Mouse (Mus musculus): Measurements from ENCODE around the gene Kcnt2. TPM values are rescaled to one million over a fixed set of nuclear protein-coding genes. Genes with fewer than 3 reads are reported as not detected.

Kcnt2 gene
- polyA plus RNA-seq, 1 experiment from 2014 or later, result 1.6 TPM

DNA sequence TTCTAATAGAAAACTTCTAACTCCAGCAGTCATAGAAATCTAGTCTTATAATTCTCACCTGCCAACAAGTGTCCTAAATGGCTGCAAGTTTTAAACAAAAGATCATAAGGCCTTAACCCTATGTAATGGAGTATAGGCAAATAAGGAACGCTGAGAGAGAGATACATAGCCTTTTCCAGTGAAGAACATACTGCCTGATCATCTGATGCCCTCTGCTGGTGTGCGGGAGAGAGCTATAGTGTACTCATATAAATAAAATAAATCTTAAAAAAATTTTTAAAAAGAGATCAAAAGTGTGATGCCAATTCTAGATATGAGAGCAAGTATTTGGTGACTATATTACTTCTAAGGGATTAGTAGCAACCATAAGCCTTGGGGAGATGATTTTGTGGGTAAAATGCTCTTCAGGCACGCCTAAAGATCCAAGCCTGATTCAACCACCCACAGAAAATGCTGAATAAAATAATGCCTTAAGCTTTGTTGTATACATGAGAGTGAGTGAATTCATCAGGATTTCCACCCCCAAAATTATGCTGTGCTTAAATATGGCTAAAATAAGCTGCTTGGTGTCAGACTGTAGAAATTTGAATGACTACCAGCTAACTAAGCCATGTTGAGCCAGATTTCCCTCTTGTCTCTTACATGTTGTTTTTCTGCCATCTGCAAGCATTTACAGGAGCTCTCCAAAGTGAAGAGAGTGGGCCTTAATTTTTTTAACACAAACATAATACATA lies 413.8 kb downstream of the Kcnt2 start:
- no peaks in the 10 kb centered on the region for H3K9me3 ChIP-seq (ENCODE audit: control insufficient read depth, low read length)
- H3K27ac ChIP-seq (ENCODE audit: low read depth, low read length), result no peak overlapping the region
- H3K4me1 ChIP-seq (replicated peaks; ENCODE audit: control insufficient read depth, insufficient read depth, low read length), result no peaks in the 10 kb centered on the region
- no peak overlapping the region for H3K4me3 ChIP-seq (ENCODE audit: low read depth, low read length)
- ATAC-seq (replicated peaks; ENCODE audit: low FRiP score), result peak; percentile 49; the same call in 1 of the 2 replicates
- no peak overlapping the region for H3K4me2 ChIP-seq (ENCODE audit: low read depth, low read length, severe bottlenecking)
- no peak overlapping the region for H3K9ac ChIP-seq (ENCODE audit: low read length)
- no peaks in the 10 kb centered on the region for H3K36me3 ChIP-seq (ENCODE audit: control insufficient read depth, insufficient read depth, low read length)
- H3K27me3 ChIP-seq (ENCODE audit: control insufficient read depth, insufficient read depth, low read length), result no peaks in the 10 kb centered on the region
- no peak for DNase-seq (ENCODE audit: low spot score)
- WGBS, result 58% methylated on average over 3 of the region's 3 CpGs

DNA sequence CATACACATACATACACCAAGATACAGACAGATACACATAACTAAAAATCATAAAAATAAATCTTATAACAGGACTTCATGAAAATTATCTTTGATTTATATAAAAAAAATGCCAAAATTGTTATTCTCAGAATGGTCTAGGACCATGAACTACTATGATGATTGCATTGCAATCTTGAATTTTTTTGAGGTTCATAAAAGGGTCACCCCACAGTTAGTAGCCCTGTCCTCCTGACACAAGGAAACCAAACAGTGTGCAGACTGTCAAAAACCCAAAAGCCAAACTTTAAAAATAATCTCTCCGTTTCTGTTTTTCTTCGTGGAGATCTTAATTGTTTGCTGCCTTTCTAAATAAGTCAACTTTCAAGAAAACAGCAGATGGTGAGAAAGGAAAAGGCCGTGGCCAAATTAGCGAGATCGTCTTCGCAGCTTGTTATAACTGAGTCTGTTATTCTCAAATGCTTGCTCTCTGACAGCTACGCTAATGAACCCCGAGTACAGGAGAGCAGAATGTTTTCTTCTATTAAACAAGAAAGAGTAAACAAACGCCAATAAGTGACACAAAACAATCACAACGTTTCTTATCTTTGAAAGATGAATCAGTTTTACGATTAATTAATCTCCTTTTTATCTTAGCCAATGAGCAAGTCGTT lies 414.9 kb downstream of the Kcnt2 start:
- Histone ChIP-seq H3K27me3 (ENCODE audit: control insufficient read depth, insufficient read depth, low read length) (no peaks in the 10 kb centered on the region), H3K4me3 (ENCODE audit: low read depth, low read length) (no peak overlapping the region), H3K36me3 (ENCODE audit: control insufficient read depth, insufficient read depth, low read length) (no peaks in the 10 kb centered on the region), H3K4me1 (replicated peaks; ENCODE audit: control insufficient read depth, insufficient read depth, low read length) (no peaks in the 10 kb centered on the region), H3K4me2 (ENCODE audit: low read depth, low read length, severe bottlenecking) (peak overlapping the region; percentile 18; the same call in 1 of the 2 replicates), H3K9me3 (ENCODE audit: control insufficient read depth, low read length) (no peaks in the 10 kb centered on the region), H3K27ac (ENCODE audit: low read depth, low read length) (no peak overlapping the region), H3K9ac (ENCODE audit: low read length) (no peak overlapping the region)
- DNase-seq (ENCODE audit: low spot score), result no peak
- peak; percentile 60 for ATAC-seq (replicated peaks; ENCODE audit: low FRiP score)
- 44% methylated on average over 12 of the region's 12 CpGs for WGBS

DNA sequence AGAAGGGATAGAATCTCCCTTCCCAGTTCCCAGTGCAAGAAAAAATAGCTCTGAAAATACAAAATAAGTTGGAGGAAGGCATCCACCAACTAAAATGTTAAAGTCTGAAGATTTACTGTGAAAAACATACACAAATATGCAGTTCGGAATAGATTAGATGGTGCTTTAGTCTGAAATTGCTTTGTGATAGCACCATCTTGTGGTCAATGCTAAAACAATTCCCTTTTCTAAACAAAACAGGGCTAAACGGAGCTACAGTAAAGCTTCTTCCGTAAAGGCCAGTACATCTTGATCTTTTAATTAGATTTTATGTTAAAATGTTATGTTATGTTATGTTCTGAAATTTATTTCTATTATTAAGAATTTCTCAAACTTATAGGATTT lies 415.4 kb downstream of the Kcnt2 start:
- Histone ChIP-seq H3K9ac (ENCODE audit: low read length) (no peak overlapping the region), H3K4me2 (ENCODE audit: low read depth, low read length, severe bottlenecking) (peak overlapping the region; percentile 18; the same call in 1 of the 2 replicates), H3K4me1 (replicated peaks; ENCODE audit: control insufficient read depth, insufficient read depth, low read length) (no peaks in the 10 kb centered on the region), H3K27ac (ENCODE audit: low read depth, low read length) (no peak overlapping the region), H3K36me3 (ENCODE audit: control insufficient read depth, insufficient read depth, low read length) (no peaks in the 10 kb centered on the region), H3K9me3 (ENCODE audit: control insufficient read depth, low read length) (no peaks in the 10 kb centered on the region), H3K4me3 (ENCODE audit: low read depth, low read length) (no peak overlapping the region), H3K27me3 (ENCODE audit: control insufficient read depth, insufficient read depth, low read length) (no peaks in the 10 kb centered on the region)
- ATAC-seq (replicated peaks; ENCODE audit: low FRiP score), result peak; percentile 77
- 35% methylated on average over 3 of the region's 3 CpGs for WGBS
- DNase-seq (ENCODE audit: low spot score), result no peak

Other genes with a start within 250 kb of the Kcnt2 start
- 2.2 and 2.4 TPM in 2 replicates for gene Cfh, start 62.4 kb upstream of the Kcnt2 start, polyA plus RNA-seq (2014; fragmentation: Nextera tagmentation; extraction: Ambion mirVana)